Mouse (Mus musculus) liver, embryonic 16.5 days (tissue): ENCODE measurements around the gene Clec4a1. TPM values are rescaled to one million over a fixed set of nuclear protein-coding genes. Genes with fewer than 3 reads are reported as not detected.

Experiments
- polyA plus RNA-seq: library from polyadenylated mRNA; unstranded; fragments of >200 nt; fragmentation: Nextera tagmentation; extraction: Ambion mirVana; gene quantifications from 2 replicates; pipeline ENCODE4 v1.2.1, GENCODE M21; 2015

The Clec4a1 gene
- polyA plus RNA-seq, 1 experiment from 2014 or later = 6.4 TPM

Other genes with a start within 250 kb of the Clec4a1 start
- not detected in 2 replicates for gene Nanog, start 214.4 kb upstream of the Clec4a1 start, polyA plus RNA-seq
- 12.2 and 13.0 TPM in 2 replicates for gene Slc2a3, start 120.2 kb upstream of the Clec4a1 start, polyA plus RNA-seq
- 1.3 and 1.5 TPM in 2 replicates for gene Foxj2, start 101.9 kb upstream of the Clec4a1 start, polyA plus RNA-seq
- 0.99 and 1.1 TPM in 2 replicates for gene C3ar1, start 65.7 kb upstream of the Clec4a1 start, polyA plus RNA-seq
- 26.0 and 27.6 TPM in 2 replicates for gene Necap1, start 47.4 kb upstream of the Clec4a1 start, polyA plus RNA-seq
- gene Clec4a3, start 30.7 kb downstream of the Clec4a1 start, polyA plus RNA-seq = 6.5 and 6.9 TPM in 2 replicates
- gene Clec4a4, start 68.5 kb downstream of the Clec4a1 start, polyA plus RNA-seq = not detected in 2 replicates
- 0.35 TPM in 1 of 2 replicates, not detected in the other for gene Clec4b1, start 128.1 kb downstream of the Clec4a1 start, polyA plus RNA-seq
- gene Clec4a2, start 184.6 kb downstream of the Clec4a1 start, polyA plus RNA-seq = 14.1 and 14.6 TPM in 2 replicates